Mouse (Mus musculus): Measurements from ENCODE around the gene Mier2.

Mier2 gene

GRCm38 (mm10) chr10:79502830-79503644 is 52.0 kb downstream of the Mier2 start:
- DNase-seq (ENCODE audit: low read depth, low spot score), result no peak

DNA sequence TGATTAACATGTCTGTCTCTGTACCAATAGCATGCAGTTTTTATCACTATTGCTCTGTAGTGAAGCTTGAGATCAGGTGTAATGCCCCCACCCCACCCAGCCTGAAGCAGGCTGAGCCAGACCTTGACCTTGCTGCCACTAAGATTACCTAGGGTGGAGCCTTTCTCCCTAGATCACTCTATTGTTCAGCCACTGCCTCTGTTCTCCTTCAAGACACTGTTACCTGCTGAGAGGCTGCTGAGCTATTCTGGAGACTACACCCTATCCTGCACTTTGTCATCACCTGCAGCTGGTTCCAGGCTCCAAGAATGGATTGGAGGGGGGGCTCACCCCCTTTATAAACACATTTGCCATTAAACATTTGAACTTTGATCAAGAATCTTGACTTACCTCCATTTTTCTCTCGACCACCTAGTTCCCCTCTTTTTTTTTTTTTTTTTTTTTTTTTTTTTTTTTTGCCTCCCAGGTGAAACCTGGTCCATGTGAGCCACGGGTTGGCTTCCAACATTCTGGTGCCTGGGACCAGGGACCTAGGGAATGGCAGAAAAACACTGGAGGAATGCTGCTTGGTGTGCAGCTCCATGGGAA is 58.2 kb downstream of the Mier2 start:
- DNase-seq (ENCODE audit: low read depth, low spot score), result peak; percentile 91

- DNase-seq (ENCODE audit: low read depth, low spot score), result peak; percentile 60
These were observed 59.1 kb downstream of the Mier2 start for GRCm38 (mm10) chr10:79495886-79496285.

Data from ES-CJ7 (cell line).